Mouse (Mus musculus): ENCODE measurements around the gene Dhdh. TPM values are rescaled to one million over a fixed set of nuclear protein-coding genes. Genes with fewer than 3 reads are reported as not detected.
"Not testable (repeated sequence)": the region's sequence is repeated elsewhere in the genome, so short reads cannot be mapped to it uniquely, and the experiment has no call there.

Gene Dhdh
- total and polyA plus RNA-seq, 3 experiments = 1.6 to 18.0 (median 6.8) TPM

DNA sequence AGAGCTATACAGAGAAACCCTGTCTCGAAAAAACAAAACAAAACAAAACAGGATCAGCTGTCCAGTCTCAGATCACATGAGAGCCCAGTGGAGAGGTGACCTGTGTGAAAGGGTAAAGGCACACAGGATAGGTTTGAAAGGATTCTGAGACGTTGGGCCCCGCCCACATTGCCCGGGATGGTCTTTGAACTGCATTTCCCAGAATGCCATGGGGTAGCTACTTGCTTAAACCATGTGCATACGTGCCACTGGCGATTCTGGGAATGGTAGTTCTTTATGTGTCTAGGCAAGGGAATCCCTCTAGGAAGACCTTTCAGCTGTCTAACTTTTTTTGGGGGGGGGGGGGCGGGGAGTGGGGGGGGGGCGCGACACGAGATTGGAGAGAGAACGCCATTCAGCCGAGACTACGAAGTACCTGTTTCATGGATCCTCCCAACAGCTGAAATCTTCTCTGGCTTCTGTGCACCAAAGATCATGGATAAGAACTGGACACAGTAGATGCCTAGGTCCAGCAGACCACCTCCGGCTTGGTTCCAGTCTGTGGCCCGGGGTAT lies 7.2 kb downstream of the Dhdh start, which contains the start of gene Tulp2:
Tulp2 (plus strand) TSS at position 504 of the 554 bp plus-strand sequence.
- DNase-seq (ENCODE audit: low spot score) (no peak), ATAC-seq (ENCODE audit: extremely low read depth, insufficient number of reproducible peaks, low FRiP score, poor library complexity, severe bottlenecking) (no peak)
- peaks cover 41% of the 10 kb centered on the region for H3K4me1 ChIP-seq (ENCODE audit: insufficient read depth, low read depth, low read length)
- no peak within 1 kb of the TSS for H3K4me3 ChIP-seq (ENCODE audit: low read depth, low read length)
- H3K9me3 ChIP-seq (replicated peaks) = no peaks in the 10 kb centered on the region
- H3K27me3 ChIP-seq (ENCODE audit: insufficient read depth, low read length) = peaks cover 4% of the 10 kb centered on the region; the same call in 1 of the 2 replicates
- H3K36me3 ChIP-seq (replicated peaks) = peaks cover 28% of the 10 kb centered on the region
- TF ChIP-seq CTCF (IDR thresholded peaks at IDR 0.05; ENCODE audit: low read depth, low read length) = no peak
- TF ChIP-seq GATA2 (IDR thresholded peaks at IDR 0.05; ENCODE audit: borderline replicate concordance, low read depth, low read length) = no peak
- TF ChIP-seq POLR2AphosphoS5 (IDR thresholded peaks at IDR 0.05; ENCODE audit: insufficient replicate concordance, low read depth, low read length) = no peak

DNA sequence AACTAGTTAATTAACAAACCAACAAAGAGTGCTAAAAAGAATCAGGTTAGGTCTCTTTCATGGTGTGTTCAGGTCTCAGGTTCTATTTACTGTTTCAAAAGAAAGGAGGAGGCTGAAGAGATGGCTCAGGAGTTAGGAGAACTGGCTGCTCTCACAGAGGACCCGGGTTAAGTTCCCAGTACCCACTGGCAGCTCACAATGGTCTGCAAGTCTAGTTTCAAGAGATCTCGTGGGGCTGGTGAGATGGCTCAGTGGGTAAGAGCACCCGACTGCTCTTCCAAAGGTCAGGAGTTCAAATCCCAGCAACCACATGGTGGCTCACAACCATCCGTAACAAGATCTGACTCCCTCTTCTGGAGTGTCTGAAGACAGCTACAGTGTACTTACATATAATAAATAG lies 8.3 kb downstream of the Dhdh start:
- not testable (repeated sequence) for ATAC-seq (ENCODE audit: extremely low read depth, insufficient number of reproducible peaks, low FRiP score, poor library complexity, severe bottlenecking); DNase-seq (ENCODE audit: low spot score); H3K27me3 ChIP-seq (ENCODE audit: insufficient read depth, low read length); H3K4me3 ChIP-seq (ENCODE audit: low read depth, low read length); H3K9me3 ChIP-seq (replicated peaks)
- H3K4me1 ChIP-seq (ENCODE audit: insufficient read depth, low read depth, low read length) = peaks cover 41% of the 10 kb centered on the region
- peaks cover 27% of the 10 kb centered on the region for H3K36me3 ChIP-seq (replicated peaks)

DNA sequence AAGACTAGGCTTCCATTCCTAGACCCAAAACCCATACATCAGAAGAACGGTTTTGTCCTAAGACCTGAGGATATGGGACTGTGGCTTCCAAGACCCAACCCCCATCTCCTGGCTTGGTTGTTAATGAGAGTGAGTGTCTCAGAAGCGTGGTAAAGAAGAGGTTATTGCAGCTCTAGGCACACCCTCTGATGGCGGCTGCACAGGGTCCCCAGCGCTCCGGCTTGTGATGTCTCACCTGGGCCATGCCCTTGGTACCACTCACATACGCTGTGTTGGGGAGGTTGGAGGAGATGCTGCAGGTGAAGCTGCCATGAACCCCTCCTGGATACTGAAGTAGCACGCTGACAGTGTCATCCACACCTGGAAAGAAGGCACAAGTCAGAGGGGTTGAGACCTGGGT lies 9.8 kb downstream of the Dhdh start:
- peaks cover 4% of the 10 kb centered on the region; the same call in 1 of the 2 replicates for H3K27me3 ChIP-seq (ENCODE audit: insufficient read depth, low read length)
- no peak for ATAC-seq (ENCODE audit: extremely low read depth, insufficient number of reproducible peaks, low FRiP score, poor library complexity, severe bottlenecking)
- H3K4me1 ChIP-seq (ENCODE audit: insufficient read depth, low read depth, low read length) = peaks cover 50% of the 10 kb centered on the region
- no peak for DNase-seq (ENCODE audit: low spot score)
- no peak overlapping the region for H3K4me3 ChIP-seq (ENCODE audit: low read depth, low read length)
- peaks cover 28% of the 10 kb centered on the region for H3K36me3 ChIP-seq (replicated peaks)
- no peaks in the 10 kb centered on the region for H3K9me3 ChIP-seq (replicated peaks)
- TF ChIP-seq POLR2AphosphoS5 (IDR thresholded peaks at IDR 0.05; ENCODE audit: insufficient replicate concordance, low read depth, low read length) (no peak), TAL1 (conservative IDR thresholded peaks at IDR 0.05; ENCODE audit: low read depth, low read length) (no peak)

DNA sequence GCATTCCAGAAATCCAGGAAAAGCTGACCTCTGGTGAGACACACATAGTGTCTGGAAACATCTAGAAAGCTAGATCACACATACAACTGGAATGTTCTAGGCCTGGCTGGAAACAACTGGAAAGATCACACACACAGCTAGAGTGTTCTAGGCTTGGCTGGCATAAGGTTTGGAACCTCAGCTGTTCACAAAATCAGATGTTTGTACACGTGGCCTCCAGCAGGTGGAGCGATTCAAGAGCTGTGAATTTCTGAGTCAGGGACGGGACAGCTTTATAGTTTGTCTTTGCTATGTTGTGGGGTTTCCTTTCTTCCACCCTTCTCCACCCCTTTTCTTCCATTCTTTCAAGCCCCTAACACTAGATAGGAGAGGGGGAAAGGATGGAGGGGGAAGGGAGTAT lies 11.6 kb downstream of the Dhdh start:
- no peak for DNase-seq (ENCODE audit: low spot score)
- ATAC-seq (ENCODE audit: extremely low read depth, insufficient number of reproducible peaks, low FRiP score, poor library complexity, severe bottlenecking) = no peak
- H3K36me3 ChIP-seq (replicated peaks) = peaks cover 26% of the 10 kb centered on the region
- peaks cover 4% of the 10 kb centered on the region; the same call in 1 of the 2 replicates for H3K27me3 ChIP-seq (ENCODE audit: insufficient read depth, low read length)
- H3K9me3 ChIP-seq (replicated peaks) = no peaks in the 10 kb centered on the region
- TF ChIP-seq CTCF (IDR thresholded peaks at IDR 0.05; ENCODE audit: low read depth, low read length) (peak; percentile 49; the same call in 1 of the 2 replicates), TAL1 (conservative IDR thresholded peaks at IDR 0.05; ENCODE audit: low read depth, low read length) (no peak)
- H3K4me1 ChIP-seq (ENCODE audit: insufficient read depth, low read depth, low read length) = peaks cover 44% of the 10 kb centered on the region
- no peak overlapping the region for H3K4me3 ChIP-seq (ENCODE audit: low read depth, low read length)

DNA sequence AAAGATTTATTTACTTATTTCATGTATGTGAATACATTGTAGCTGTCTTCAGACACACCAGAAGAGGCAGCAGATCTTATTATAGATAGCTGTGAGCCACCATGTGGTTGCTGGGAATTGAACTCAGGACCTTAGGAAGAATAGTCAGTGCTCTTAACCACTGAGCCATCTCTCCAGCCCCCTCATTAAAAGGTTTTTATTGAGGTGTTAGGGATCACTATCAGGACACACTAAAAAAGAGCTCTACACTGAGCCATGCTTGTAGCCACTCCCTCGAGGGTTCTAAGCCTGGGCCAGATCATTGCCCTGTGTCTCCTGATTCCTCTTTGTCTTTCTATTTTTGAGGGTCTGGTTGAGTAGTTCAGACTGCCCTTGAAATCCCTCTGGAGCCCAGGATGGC lies 12.2 kb downstream of the Dhdh start:
- peaks cover 42% of the 10 kb centered on the region for H3K4me1 ChIP-seq (ENCODE audit: insufficient read depth, low read depth, low read length)
- ATAC-seq (ENCODE audit: extremely low read depth, insufficient number of reproducible peaks, low FRiP score, poor library complexity, severe bottlenecking) (no peak), DNase-seq (ENCODE audit: low spot score) (no peak)
- no peak overlapping the region for H3K4me3 ChIP-seq (ENCODE audit: low read depth, low read length)
- H3K9me3 ChIP-seq (replicated peaks) = no peaks in the 10 kb centered on the region
- H3K27me3 ChIP-seq (ENCODE audit: insufficient read depth, low read length) = peaks cover 4% of the 10 kb centered on the region; the same call in 1 of the 2 replicates
- TF ChIP-seq GATA2 (IDR thresholded peaks at IDR 0.05; ENCODE audit: borderline replicate concordance, low read depth, low read length) = no peak
- no peak for TF ChIP-seq POLR2AphosphoS5 (IDR thresholded peaks at IDR 0.05; ENCODE audit: insufficient replicate concordance, low read depth, low read length)
- no peak for TF ChIP-seq CTCF (IDR thresholded peaks at IDR 0.05; ENCODE audit: low read depth, low read length)
- no peak for TF ChIP-seq GATA1 (IDR thresholded peaks at IDR 0.05; ENCODE audit: borderline replicate concordance, low read length)
- no peak for TF ChIP-seq TAL1 (conservative IDR thresholded peaks at IDR 0.05; ENCODE audit: low read depth, low read length)
- peaks cover 24% of the 10 kb centered on the region for H3K36me3 ChIP-seq (replicated peaks)

DNA sequence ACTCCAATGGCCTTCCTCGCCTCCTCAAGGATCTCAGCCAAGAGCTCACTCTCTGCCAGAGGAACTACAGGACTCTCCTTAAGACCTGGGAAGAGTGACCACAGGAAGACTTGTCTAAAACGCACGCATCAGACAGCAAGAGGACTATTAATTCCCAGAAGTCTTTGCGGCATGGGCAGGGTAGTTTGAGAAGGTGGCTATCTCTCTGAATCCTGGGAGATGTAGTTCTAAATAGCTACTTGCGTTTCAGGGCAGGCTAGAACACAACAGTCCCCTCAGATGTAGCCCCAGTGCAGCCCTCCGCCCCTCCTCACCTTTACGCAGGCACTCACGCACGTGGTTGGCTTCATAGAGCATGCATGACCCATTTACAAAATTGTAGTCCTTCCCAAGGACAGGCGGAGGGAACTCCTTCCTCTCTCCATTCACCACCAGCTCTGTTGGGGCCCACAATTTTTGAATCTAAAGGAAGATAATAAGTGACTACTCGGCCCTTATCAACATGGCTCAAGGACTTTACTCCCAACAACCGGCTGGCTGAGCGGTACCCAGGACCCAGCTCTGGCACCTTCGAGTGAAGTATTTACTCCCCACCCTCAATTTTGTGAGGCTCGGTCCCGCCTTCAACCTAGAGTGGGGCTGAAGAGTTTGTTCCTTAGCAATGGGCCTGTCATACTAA lies 13.2 kb downstream of the Dhdh start:
- H3K36me3 ChIP-seq (replicated peaks) = peaks cover 24% of the 10 kb centered on the region
- peaks cover 4% of the 10 kb centered on the region; the same call in 1 of the 2 replicates for H3K27me3 ChIP-seq (ENCODE audit: insufficient read depth, low read length)
- H3K4me3 ChIP-seq (ENCODE audit: low read depth, low read length) = peak overlapping the region; percentile 70
- TF ChIP-seq GATA1 (IDR thresholded peaks at IDR 0.05; ENCODE audit: borderline replicate concordance, low read length) (no peak), CTCF (IDR thresholded peaks at IDR 0.05; ENCODE audit: low read depth, low read length) (no peak), GATA2 (IDR thresholded peaks at IDR 0.05; ENCODE audit: borderline replicate concordance, low read depth, low read length) (no peak), POLR2AphosphoS5 (IDR thresholded peaks at IDR 0.05; ENCODE audit: insufficient replicate concordance, low read depth, low read length) (no peak), TAL1 (conservative IDR thresholded peaks at IDR 0.05; ENCODE audit: low read depth, low read length) (no peak)
- no peaks in the 10 kb centered on the region for H3K9me3 ChIP-seq (replicated peaks)
- peaks cover 48% of the 10 kb centered on the region for H3K4me1 ChIP-seq (ENCODE audit: insufficient read depth, low read depth, low read length)
- peak; percentile 70 for DNase-seq (ENCODE audit: low spot score)
- ATAC-seq (ENCODE audit: extremely low read depth, insufficient number of reproducible peaks, low FRiP score, poor library complexity, severe bottlenecking) = peak; percentile 49

DNA sequence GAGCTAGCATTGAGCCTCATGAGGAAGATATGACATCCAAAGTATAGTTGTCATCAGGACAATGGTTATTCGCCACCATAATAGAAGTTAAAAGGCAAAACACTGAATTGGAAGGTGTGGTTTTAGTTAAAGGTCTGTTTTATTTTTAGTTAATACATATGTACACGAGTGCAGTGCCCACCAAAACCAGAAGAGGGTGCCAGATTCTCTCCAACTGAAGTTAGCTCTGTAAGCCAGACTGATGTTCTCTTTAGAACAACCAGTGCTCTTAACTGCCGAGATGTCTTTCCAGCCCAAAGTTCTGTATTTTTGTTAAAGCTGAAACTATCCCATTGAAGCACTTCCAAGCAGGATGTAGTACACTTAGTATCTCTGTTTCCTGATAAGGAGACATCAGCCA lies 17.7 kb downstream of the Dhdh start:
- Histone ChIP-seq H3K9me3 (replicated peaks) (no peaks in the 10 kb centered on the region), H3K27me3 (ENCODE audit: insufficient read depth, low read length) (peaks cover 2% of the 10 kb centered on the region; the same call in 1 of the 2 replicates), H3K36me3 (replicated peaks) (peaks cover 15% of the 10 kb centered on the region), H3K4me1 (ENCODE audit: insufficient read depth, low read depth, low read length) (peaks cover 41% of the 10 kb centered on the region), H3K4me3 (ENCODE audit: low read depth, low read length) (no peak overlapping the region)
- ATAC-seq (ENCODE audit: extremely low read depth, insufficient number of reproducible peaks, low FRiP score, poor library complexity, severe bottlenecking) (0 out of 2 replicates have a peak, but pooled peaks have one; percentile 25), DNase-seq (ENCODE audit: low spot score) (no peak)
- TF ChIP-seq CTCF (IDR thresholded peaks at IDR 0.05; ENCODE audit: low read depth, low read length) = peak; percentile 77; the same call in 1 of the 2 replicates
- no peak for TF ChIP-seq TAL1 (conservative IDR thresholded peaks at IDR 0.05; ENCODE audit: low read depth, low read length)
